Mouse (Mus musculus): ENCODE measurements around the gene Flnc. TPM values are rescaled to one million over a fixed set of nuclear protein-coding genes. Genes with fewer than 3 reads are reported as not detected.

Gene Flnc
- total RNA-seq, 2 experiments from 2014 or later = 420 to 954 TPM

- DNase-seq = no peak
These were observed 51.9 kb downstream of the Flnc start for GRCm38 (mm10) chr6:29484716-29485559.

- no peak for DNase-seq
These were observed 52.9 kb downstream of the Flnc start for GRCm38 (mm10) chr6:29485951-29486350.

- DNase-seq = no peak
These were observed 61.0 kb downstream of the Flnc start for GRCm38 (mm10) chr6:29494101-29494500.

- no peak for DNase-seq
These were observed 63.2 kb downstream of the Flnc start for GRCm38 (mm10) chr6:29496270-29496669.

- no peak for DNase-seq
These were observed 64.7 kb downstream of the Flnc start for GRCm38 (mm10) chr6:29497791-29498190.

GRCm38 (mm10) chr6:29500177-29500576, 67.1 kb downstream of the Flnc start:
- DNase-seq = no peak

GRCm38 (mm10) chr6:29500810-29501209, 67.8 kb downstream of the Flnc start:
- DNase-seq = no peak

GRCm38 (mm10) chr6:29501599-29501998, 68.5 kb downstream of the Flnc start:
- DNase-seq = no peak

GRCm38 (mm10) chr6:29505493-29505892, 72.4 kb downstream of the Flnc start:
- DNase-seq = no peak

- DNase-seq = no peak
These were observed 73.8 kb downstream of the Flnc start for GRCm38 (mm10) chr6:29506834-29507233.

GRCm38 (mm10) chr6:29507447-29508309, 74.6 kb downstream of the Flnc start, which contains the start of gene Kcp:
Gene Kcp, minus strand, starts transcription at chr6:29507952.
- DNase-seq = no peak

- DNase-seq = peak; percentile 70
These were observed 76.0 kb downstream of the Flnc start for GRCm38 (mm10) chr6:29509086-29509485.

Small RNA genes within 50 kb of the gene (microRNA-seq; reads per million reads assigned to microRNA genes)
- 0 reads per million in 2 experiments for gene Gm26220 (ENCODE audit: borderline replicate concordance in 2 of 2)
- 0 reads per million in 2 experiments for gene Gm44354 (ENCODE audit: borderline replicate concordance in 2 of 2)

Other genes starting within 250 kb of the Flnc start
- gene Impdh1, start 216.9 kb upstream of the Flnc start, total RNA-seq (2021) = 10 to 100 TPM; 13.6 to 15.5 TPM
- gene Hilpda, start 160.8 kb upstream of the Flnc start, total RNA-seq (2021) = 1 to 10 TPM; 3.5 to 4.2 TPM
- not detected for gene Fam71f2, start 153.7 kb upstream of the Flnc start, total RNA-seq (2021)
- gene Fam71f1, start 114.1 kb upstream of the Flnc start, total RNA-seq (2021) = not detected
- 100 to 1,000 TPM in 1 of 2 experiments, 10 to 100 TPM in 1; 99.7 to 108 TPM for gene Calu, start 85.2 kb upstream of the Flnc start, total RNA-seq (2021)
- gene Opn1sw, start 44.8 kb upstream of the Flnc start, total RNA-seq (2021) = under 1 TPM; 0.13 to 0.32 TPM
- 10 to 100 TPM in 1 of 2 experiments, 1 to 10 TPM in 1; 8.0 to 14.1 TPM for gene Ccdc136, start 36.9 kb upstream of the Flnc start, total RNA-seq (2021)
- 100 to 1,000 TPM in 1 of 2 experiments, 10 to 100 TPM in 1; 90.2 to 102 TPM for gene Atp6v1f, start 34.5 kb downstream of the Flnc start, total RNA-seq (2021)
- not detected for gene Atp6v1fnb, start 38.2 kb downstream of the Flnc start, total RNA-seq (2021)
- gene Kcp, start 74.7 kb downstream of the Flnc start, total RNA-seq (2021) = 1 to 10 TPM; 5.1 to 5.7 TPM
- 1 to 10 TPM; 1.4 to 8.5 TPM for gene Irf5, start 93.4 kb downstream of the Flnc start, total RNA-seq (2021)
- gene Tnpo3, start 176.6 kb downstream of the Flnc start, total RNA-seq (2021) = 10 to 100 TPM; 28.5 to 30.8 TPM

Data from gastrocnemius, postnatal 25 days (tissue).